Mouse (Mus musculus) embryonic stem cell, embryonic (primary cell): ENCODE results near the gene Tbx1.

Experiments used
- CTCF ChIA-PET, 4 experiments: fragments of 300-600 bp in 2 of 4; fragments of 350-600 bp in 2 of 4; sonication (Branson Sonifier 250); formaldehyde crosslinking; loops; one replicate each; lab custom pipeline; 2022; ENCODE audit warnings: inconsistent platforms in 2 of 4; lab: Charles Lee
- POLR2A ChIA-PET, 4 experiments: fragments of 300-600 bp in 2 of 4; fragments of 350-600 bp in 2 of 4; sonication (Branson Sonifier 250); formaldehyde crosslinking; loops; one replicate each; lab custom pipeline; 2022; ENCODE audit warnings: antibody characterized with exemption in 4 of 4, inconsistent platforms in 1 of 4; lab: Charles Lee

Gene Tbx1

GRCm38 (mm10) chr16:18585676-18586075, 4.8 kb downstream of the Tbx1 start:
- ChIA-PET POLR2A (interaction anchor here in 1 of 4 experiments (1.1 kb wide), 1 partner anchor 10 kb away, joined by 3 read pairs; no protein-coding TSS in a partner anchor), CTCF (interaction anchor here in 2 of 4 experiments (1.4 to 1.7 kb wide), 3 partner anchors 32 to 142 kb away, joined by 3 to 7 read pairs (median 5); no protein-coding TSS in a partner anchor)

GRCm38 (mm10) chr16:18584901-18585510, 5.5 kb downstream of the Tbx1 start:
- ChIA-PET POLR2A (interaction anchor here in 1 of 4 experiments (1.1 to 2.8 kb wide), 6 partner anchors 11 to 227 kb away, joined by 3 to 12 read pairs (median 4); partner anchors contain the start of genes Cdc45 and Ufd1), CTCF (interaction anchor here in 2 of 4 experiments (0.8 to 1.7 kb wide), 4 partner anchors 33 to 240 kb away, joined by 3 to 7 read pairs (median 4); no protein-coding TSS in a partner anchor)

GRCm38 (mm10) chr16:18583673-18584357, 6.7 kb downstream of the Tbx1 start:
- POLR2A ChIA-PET: interaction anchor here in 2 of 4 experiments (0.6 to 2.8 kb wide), 9 partner anchors 8 to 779 kb away, joined by 3 to 12 read pairs (median 4); partner anchors contain the start of genes Cdc45 (in 1 of the 2) and Ufd1 (in 1 of the 2)
- CTCF ChIA-PET: interaction anchor here in 2 of 4 experiments (0.6 to 1.6 kb wide), 3 partner anchors 34 to 141 kb away, joined by 3 to 4 read pairs (median 3); no protein-coding TSS in a partner anchor

DNA sequence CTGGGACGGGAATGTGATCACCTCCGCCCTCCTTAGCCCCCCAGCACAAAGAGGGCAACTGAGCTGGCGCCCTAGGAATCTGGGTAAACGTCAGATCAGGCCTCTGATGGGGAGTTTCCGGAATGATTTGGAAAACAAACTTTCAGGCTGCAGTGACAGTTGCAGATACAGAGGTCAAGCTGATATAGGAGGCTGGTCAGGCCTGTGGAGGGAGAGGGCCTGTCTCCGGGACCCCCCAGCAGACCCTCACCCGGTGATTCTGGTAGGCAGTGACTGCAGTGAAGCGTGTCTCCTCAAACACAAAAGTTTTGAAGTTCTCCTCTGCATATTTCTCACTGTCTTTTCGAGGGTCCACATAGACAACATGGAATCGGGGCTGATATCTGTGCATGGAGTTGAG, 7.3 kb downstream of the Tbx1 start:
- ChIA-PET POLR2A (interaction anchor here in 2 of 4 experiments (1.6 to 2.8 kb wide), 5 partner anchors 9 to 228 kb away, joined by 4 to 12 read pairs (median 4); partner anchors contain the start of genes Cdc45 (in 1 of the 2) and Ufd1 (in 1 of the 2)), CTCF (interaction anchor here in 1 of 4 experiments (1.6 kb wide), 1 partner anchor 140 kb away, joined by 4 read pairs; no protein-coding TSS in a partner anchor)

- ChIA-PET POLR2A (interaction anchor here in 1 of 4 experiments (1.8 to 2.8 kb wide), 2 partner anchors 13 to 41 kb away, joined by 5 to 12 read pairs; no protein-coding TSS in a partner anchor), CTCF (interaction anchor here in 2 of 4 experiments (0.6 to 1.6 kb wide), 2 partner anchors 33 to 139 kb away, joined by 3 to 4 read pairs; no protein-coding TSS in a partner anchor)
Observed at GRCm38 (mm10) chr16:18582426-18583148, 7.9 kb downstream of the Tbx1 start.

DNA sequence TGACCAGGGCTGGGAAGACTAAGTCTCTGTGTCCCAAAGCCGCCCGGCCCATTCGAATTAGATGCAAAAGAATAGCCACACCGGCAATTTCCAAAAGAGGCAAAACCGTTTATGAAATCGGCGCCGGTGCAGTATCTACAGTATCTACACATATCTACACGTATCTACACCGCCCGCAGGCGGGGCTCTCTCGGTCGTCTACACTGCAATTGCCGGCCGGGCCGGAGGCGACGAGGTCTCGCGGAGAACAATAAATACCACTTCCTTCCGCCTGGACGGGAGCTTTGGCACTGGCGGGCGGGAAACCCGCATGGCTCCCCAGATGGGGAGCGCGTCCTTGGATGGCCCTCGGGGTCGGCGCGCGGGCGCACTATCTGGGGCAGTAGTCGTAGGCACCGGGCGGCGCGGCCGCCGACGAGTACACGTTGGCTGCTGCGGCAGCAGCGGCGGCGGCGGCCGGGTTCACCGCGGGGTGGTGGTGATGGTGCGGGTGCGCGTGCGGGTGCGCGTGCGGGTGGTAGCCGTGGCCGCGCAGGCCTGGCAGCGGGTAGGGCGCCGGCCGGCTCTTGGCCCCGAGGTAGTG, 8.8 kb downstream of the Tbx1 start:
- POLR2A ChIA-PET: interaction anchor here in 1 of 4 experiments (1.0 kb wide), 1 partner anchor 14 kb away, joined by 3 read pairs; no protein-coding TSS in a partner anchor
- CTCF ChIA-PET: interaction anchor here in 1 of 4 experiments (1.1 kb wide), 1 partner anchor 139 kb away, joined by 3 read pairs; no protein-coding TSS in a partner anchor

DNA sequence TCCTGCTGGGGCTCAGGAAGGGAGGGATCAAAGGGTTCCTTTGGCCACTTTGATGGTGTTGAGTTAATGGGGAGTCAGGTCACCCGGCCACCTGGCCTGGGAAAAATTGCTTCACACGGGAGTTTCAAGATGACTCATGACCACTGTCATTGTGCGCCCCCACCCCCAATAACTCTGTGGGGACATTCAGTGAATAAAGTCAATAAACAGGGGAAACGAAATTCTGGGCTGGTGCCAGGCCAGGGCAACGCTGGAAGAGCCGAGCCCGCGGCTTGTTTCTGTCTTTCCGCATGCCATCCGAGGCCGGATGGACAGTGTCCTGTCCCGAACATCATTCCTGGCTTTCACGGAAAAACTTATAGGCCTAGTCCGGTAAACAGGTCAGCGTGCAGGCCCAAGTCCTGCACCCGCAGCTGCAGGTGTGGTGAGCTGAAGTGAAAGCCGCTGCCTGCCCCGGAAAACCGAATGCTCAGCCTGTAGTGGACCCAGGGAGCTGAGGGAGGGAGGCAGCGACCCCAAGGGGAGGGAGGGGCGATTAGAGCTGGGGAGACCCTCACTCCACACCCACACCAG, 9.3 kb downstream of the Tbx1 start:
- POLR2A ChIA-PET: interaction anchor here in 1 of 4 experiments (0.6 to 1.3 kb wide), 3 partner anchors 8 to 15 kb away, joined by 3 read pairs; no protein-coding TSS in a partner anchor
- CTCF ChIA-PET: interaction anchor here in 1 of 4 experiments (1.1 kb wide), 1 partner anchor 138 kb away, joined by 3 read pairs; no protein-coding TSS in a partner anchor

GRCm38 (mm10) chr16:18580389-18580788, 10.1 kb downstream of the Tbx1 start:
- ChIA-PET POLR2A (interaction anchor here in 1 of 4 experiments (0.6 to 1.3 kb wide), 2 partner anchors 9 to 12 kb away, joined by 3 read pairs; no protein-coding TSS in a partner anchor), CTCF (no interaction called here)

- ChIA-PET POLR2A (interaction anchor here in 1 of 4 experiments (1.5 to 1.8 kb wide), 2 partner anchors 11 to 13 kb away, joined by 4 read pairs; partner anchors contain the start of gene Tbx1), CTCF (interaction anchor here in 1 of 4 experiments (1.0 kb wide), 1 partner anchor 13 kb away, joined by 3 read pairs; the partner anchor contains the start of gene Tbx1)
Observed at GRCm38 (mm10) chr16:18577599-18578160, 12.8 kb downstream of the Tbx1 start.

DNA sequence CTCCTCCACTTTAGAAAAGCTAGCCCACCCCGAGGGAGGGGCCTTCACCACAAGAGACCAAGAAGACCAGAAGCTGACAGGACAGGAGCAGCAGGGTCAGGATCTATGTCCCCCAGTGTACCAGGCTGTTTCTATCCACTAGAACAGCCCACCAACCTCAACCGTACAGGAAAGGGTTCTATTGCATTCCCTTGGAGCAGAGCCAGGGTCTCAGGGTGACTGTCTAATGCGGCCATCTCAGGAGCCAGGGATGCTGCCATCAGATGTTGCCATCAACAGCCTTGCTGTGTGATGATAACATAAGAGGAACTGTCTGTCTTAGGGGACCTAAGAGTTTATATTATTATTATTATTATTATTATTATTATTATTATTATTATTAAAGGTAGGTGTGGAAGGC, 13.4 kb downstream of the Tbx1 start:
- ChIA-PET POLR2A (interaction anchor here in 1 of 4 experiments (1.8 kb wide), 1 partner anchor 11 kb away, joined by 4 read pairs; no protein-coding TSS in a partner anchor), CTCF (interaction anchor here in 2 of 4 experiments (0.5 to 1.0 kb wide), 2 partner anchors 14 to 56 kb away, joined by 3 to 4 read pairs; partner anchors contain the start of gene Tbx1 (in 1 of the 2))

DNA sequence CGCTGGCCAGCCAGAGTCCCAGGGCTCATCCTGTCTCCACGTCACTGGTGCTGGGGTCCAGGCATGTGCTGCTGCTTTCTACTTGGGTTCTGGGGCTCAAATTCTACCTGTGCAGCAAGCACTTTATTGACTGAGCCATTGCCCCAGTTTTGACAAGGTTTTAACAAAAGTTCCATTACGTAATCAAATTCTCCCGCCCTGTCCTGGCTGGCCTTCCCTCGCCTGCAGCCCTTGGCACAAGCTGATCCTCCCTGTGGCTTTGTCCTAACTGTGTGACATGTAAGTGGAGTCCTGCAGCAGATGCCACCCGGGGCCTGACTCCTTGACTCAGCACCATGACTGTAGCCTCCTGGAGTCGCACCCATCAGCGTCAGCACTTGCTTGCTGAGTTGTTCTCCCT, 16.3 kb downstream of the Tbx1 start:
- ChIA-PET POLR2A (interaction anchor here in 1 of 4 experiments (1.0 kb wide), 1 partner anchor 10 kb away, joined by 3 read pairs; no protein-coding TSS in a partner anchor), CTCF (no interaction called here)

DNA sequence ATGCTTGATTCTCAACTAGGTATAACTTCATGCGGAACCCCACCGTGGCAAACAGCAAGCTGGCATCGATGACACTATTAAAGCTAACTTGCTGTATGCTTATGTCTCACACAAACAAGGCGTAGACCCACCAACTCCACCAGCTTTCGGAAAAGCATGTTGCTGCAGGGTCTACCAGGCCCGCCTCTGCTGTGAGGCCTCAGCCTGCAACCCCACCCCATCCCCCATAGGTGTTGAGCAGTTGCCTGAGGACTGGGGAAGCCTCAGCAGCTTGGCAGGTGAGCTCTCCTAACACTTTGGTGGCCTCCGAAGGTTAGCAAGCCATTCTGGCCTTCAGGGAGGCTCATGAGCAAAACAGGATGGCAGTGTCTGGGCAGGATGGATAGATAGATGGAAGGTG, 21.9 kb downstream of the Tbx1 start:
- POLR2A ChIA-PET: interaction anchor here in 1 of 4 experiments (0.8 to 1.4 kb wide), 3 partner anchors 11 to 49 kb away, joined by 3 read pairs; no protein-coding TSS in a partner anchor
- CTCF ChIA-PET: interaction anchor here in 2 of 4 experiments (0.8 to 1.3 kb wide), 2 partner anchors 124 to 125 kb away, joined by 3 to 4 read pairs; no protein-coding TSS in a partner anchor

DNA sequence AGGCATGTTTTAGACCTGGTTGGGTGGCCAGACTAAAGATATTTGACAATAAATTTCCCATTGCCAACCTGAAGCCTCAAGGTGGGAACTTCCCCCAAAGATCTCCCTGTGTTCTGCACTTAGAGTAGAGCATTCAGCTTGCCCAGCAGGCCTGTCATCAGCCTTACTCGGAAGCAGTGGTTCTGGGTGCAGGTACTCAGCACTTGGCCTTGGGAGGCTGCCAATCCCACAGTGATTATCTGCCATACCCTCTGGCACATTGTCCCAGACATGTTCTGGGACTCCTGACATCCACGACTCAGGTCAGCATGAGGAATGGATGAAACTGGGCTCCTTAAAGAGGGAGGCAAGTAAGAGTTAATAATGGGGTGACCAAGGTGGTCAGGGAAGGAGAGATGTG, 26.0 kb downstream of the Tbx1 start:
- ChIA-PET POLR2A (interaction anchor here in 1 of 4 experiments (0.9 kb wide), 1 partner anchor 9 kb away, joined by 3 read pairs; no protein-coding TSS in a partner anchor), CTCF (interaction anchor here in 1 of 4 experiments (0.6 kb wide), 1 partner anchor 157 kb away, joined by 4 read pairs; no protein-coding TSS in a partner anchor)

- POLR2A ChIA-PET: interaction anchor here in 1 of 4 experiments (1.1 kb wide), 1 partner anchor 30 kb away, joined by 5 read pairs; no protein-coding TSS in a partner anchor
Observed at GRCm38 (mm10) chr16:18556461-18556860, 34.0 kb downstream of the Tbx1 start.

DNA sequence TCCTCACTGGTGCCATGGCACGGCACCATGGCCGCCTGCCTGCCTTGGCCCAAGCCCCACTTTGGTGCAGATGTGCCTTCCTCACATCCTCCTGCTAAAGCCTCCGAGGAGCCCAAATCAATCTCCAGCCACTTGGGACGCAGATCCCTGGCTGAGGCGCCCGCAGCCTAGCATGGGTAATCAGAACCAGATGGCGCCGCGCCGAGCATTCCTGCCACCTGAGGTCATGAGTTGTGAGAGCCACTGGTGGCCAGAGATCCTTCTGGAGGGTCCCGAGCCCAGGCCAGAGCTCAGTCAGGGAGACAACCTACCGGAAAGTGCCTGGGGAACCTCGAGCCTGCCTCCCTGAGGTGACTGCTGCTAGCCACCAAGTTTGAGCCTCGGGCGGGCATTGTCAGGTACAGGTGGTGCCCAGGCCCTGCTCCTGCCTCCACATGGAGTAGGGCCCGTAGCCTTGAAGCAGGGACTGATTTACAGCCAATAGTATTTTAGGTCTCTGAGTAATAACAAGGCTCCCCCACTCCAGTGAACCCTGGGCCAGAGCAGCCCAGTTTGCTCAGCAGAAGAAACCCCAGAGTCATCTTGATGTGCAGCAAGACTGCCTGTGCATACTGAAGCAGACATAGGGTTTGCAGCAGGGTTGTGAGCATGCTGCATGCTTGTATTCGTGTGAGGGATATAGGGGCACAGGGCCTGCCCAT, 35.1 kb downstream of the Tbx1 start:
- CTCF ChIA-PET: interaction anchor here in 2 of 4 experiments (0.5 to 0.9 kb wide), 2 partner anchors 14 to 112 kb away, joined by 3 to 5 read pairs; no protein-coding TSS in a partner anchor
- POLR2A ChIA-PET: interaction anchor here in 2 of 4 experiments (0.8 to 1.3 kb wide), 2 partner anchors 25 to 32 kb away, joined by 3 read pairs; no protein-coding TSS in a partner anchor

More at GRCm38 (mm10) chr16:18556461-18556860, 34.0 kb downstream of the Tbx1 start:
- CTCF ChIA-PET: no interaction called here
